Mouse (Mus musculus) forelimb bud, embryonic 11.5 days (tissue): ENCODE data around the gene Lrp5.
A peak's percentile ranks its signal among the peaks of the same experiment; 100 is the strongest.

Experiments
- DNase-seq: peaks from one replicate; pipeline ENCODE4 v3.0.0-alpha.2; 2012; ENCODE audit warnings: low read depth, low spot score

The Lrp5 gene

GRCm38 (mm10) chr19:3656144-3656543 is 30.2 kb downstream of the Lrp5 start:
- no peak for DNase-seq

- no peak for DNase-seq
These were observed 31.4 kb downstream of the Lrp5 start for GRCm38 (mm10) chr19:3654940-3655339.

GRCm38 (mm10) chr19:3654058-3654457 is 32.3 kb downstream of the Lrp5 start:
- no peak for DNase-seq

- DNase-seq = no peak
These were observed 32.9 kb downstream of the Lrp5 start for GRCm38 (mm10) chr19:3653508-3653907.

GRCm38 (mm10) chr19:3651989-3652388 is 34.4 kb downstream of the Lrp5 start:
- DNase-seq = no peak

- no peak for DNase-seq
These were observed 35.1 kb downstream of the Lrp5 start for GRCm38 (mm10) chr19:3651220-3651619.

- no peak for DNase-seq
These were observed 35.9 kb downstream of the Lrp5 start for GRCm38 (mm10) chr19:3650448-3650847.

- DNase-seq = no peak
These were observed 37.4 kb downstream of the Lrp5 start for GRCm38 (mm10) chr19:3648830-3649450.

- DNase-seq = no peak
These were observed 38.4 kb downstream of the Lrp5 start for GRCm38 (mm10) chr19:3647999-3648398.

- DNase-seq = no peak
These were observed 40.6 kb downstream of the Lrp5 start for GRCm38 (mm10) chr19:3645813-3646212.

GRCm38 (mm10) chr19:3645318-3645717 is 41.0 kb downstream of the Lrp5 start:
- no peak for DNase-seq

GRCm38 (mm10) chr19:3639561-3639960 is 46.8 kb downstream of the Lrp5 start:
- no peak for DNase-seq

- DNase-seq = no peak
These were observed 47.7 kb downstream of the Lrp5 start for GRCm38 (mm10) chr19:3638698-3639097.

- DNase-seq = no peak
These were observed 54.3 kb downstream of the Lrp5 start for GRCm38 (mm10) chr19:3632018-3632417.

- no peak for DNase-seq
These were observed 54.9 kb downstream of the Lrp5 start for GRCm38 (mm10) chr19:3631431-3631830.

- DNase-seq = no peak
These were observed 55.9 kb downstream of the Lrp5 start for GRCm38 (mm10) chr19:3630486-3630885.

GRCm38 (mm10) chr19:3630027-3630426 is 56.3 kb downstream of the Lrp5 start:
- no peak for DNase-seq

- no peak for DNase-seq
These were observed 58.1 kb downstream of the Lrp5 start for GRCm38 (mm10) chr19:3628223-3628622.

- DNase-seq = no peak
These were observed 61.3 kb downstream of the Lrp5 start for GRCm38 (mm10) chr19:3625111-3625510.

GRCm38 (mm10) chr19:3623824-3624223 is 62.5 kb downstream of the Lrp5 start:
- DNase-seq = peak; percentile 40

GRCm38 (mm10) chr19:3623294-3623693 is 63.1 kb downstream of the Lrp5 start:
- DNase-seq = no peak

- DNase-seq = no peak
These were observed 65.5 kb downstream of the Lrp5 start for GRCm38 (mm10) chr19:3620871-3621270.

- no peak for DNase-seq
These were observed 67.0 kb downstream of the Lrp5 start for GRCm38 (mm10) chr19:3619359-3619758.

GRCm38 (mm10) chr19:3613991-3614390 is 72.4 kb downstream of the Lrp5 start:
- DNase-seq = no peak
